Mouse (Mus musculus): ENCODE data around the gene Aaed1. TPM values are rescaled to one million over a fixed set of nuclear protein-coding genes. Genes with fewer than 3 reads are reported as not detected.

Gene Aaed1
- polyA plus RNA-seq, 1 experiment from 2014 or later, result 51.9 TPM

- Histone ChIP-seq H3K27ac (ENCODE audit: low read depth) (no peak overlapping the region), H3K27me3 (ENCODE audit: insufficient read depth, low read length) (no peaks in the 10 kb centered on the region), H3K36me3 (ENCODE audit: insufficient read depth) (no peaks in the 10 kb centered on the region), H3K4me1 (ENCODE audit: insufficient read depth) (no peaks in the 10 kb centered on the region), H3K9ac (no peak overlapping the region), H3K4me3 (ENCODE audit: low read depth, low read length) (no peak overlapping the region), H3K4me2 (no peak overlapping the region), H3K9me3 (ENCODE audit: low read depth, low read length) (no peaks in the 10 kb centered on the region)
- DNase-seq, result no peak
- no peak for TF ChIP-seq CTCF (IDR thresholded peaks at IDR 0.05; ENCODE audit: low read depth)
- WGBS, result 67% methylated on average over 4 of the region's 4 CpGs
- ATAC-seq (ENCODE audit: insufficient read depth), result no peak
These were observed 85.8 kb downstream of the Aaed1 start for GRCm38 (mm10) chr13:64226725-64227124.

- no peak for ATAC-seq (ENCODE audit: insufficient read depth)
- no peak overlapping the region for H3K27ac ChIP-seq (ENCODE audit: low read depth)
- no peaks in the 10 kb centered on the region for H3K4me1 ChIP-seq (ENCODE audit: insufficient read depth)
- H3K27me3 ChIP-seq (ENCODE audit: insufficient read depth, low read length), result no peaks in the 10 kb centered on the region
- no peak overlapping the region for H3K4me2 ChIP-seq
- H3K9me3 ChIP-seq (ENCODE audit: low read depth, low read length), result no peaks in the 10 kb centered on the region
- no peak overlapping the region for H3K9ac ChIP-seq
- DNase-seq, result no peak
- H3K36me3 ChIP-seq (ENCODE audit: insufficient read depth), result no peaks in the 10 kb centered on the region
- TF ChIP-seq CTCF (IDR thresholded peaks at IDR 0.05; ENCODE audit: low read depth), result no peak
- 48% methylated on average over 3 of the region's 3 CpGs for WGBS
- no peak overlapping the region for H3K4me3 ChIP-seq (ENCODE audit: low read depth, low read length)
These were observed 86.8 kb downstream of the Aaed1 start for GRCm38 (mm10) chr13:64225738-64226137.

Other genes with a start within 250 kb of the Aaed1 start
- not detected in 2 replicates for gene Hsd17b3, start 223.5 kb downstream of the Aaed1 start, polyA plus RNA-seq (2014; fragmentation: Nextera tagmentation; extraction: Ambion mirVana)
- 4.4 and 4.7 TPM in 2 replicates for gene Slc35d2, start 183.3 kb downstream of the Aaed1 start, polyA plus RNA-seq (2014; fragmentation: Nextera tagmentation; extraction: Ambion mirVana)
- gene Zfp367, start 159.5 kb downstream of the Aaed1 start, polyA plus RNA-seq (2014; fragmentation: Nextera tagmentation; extraction: Ambion mirVana), result 29.5 and 33.6 TPM in 2 replicates
- gene Habp4, start 150.9 kb downstream of the Aaed1 start, polyA plus RNA-seq (2014; fragmentation: Nextera tagmentation; extraction: Ambion mirVana), result 28.5 and 30.1 TPM in 2 replicates
- gene Cdc14b, start 37.4 kb downstream of the Aaed1 start, polyA plus RNA-seq (2014; fragmentation: Nextera tagmentation; extraction: Ambion mirVana), result 17.1 and 20.3 TPM in 2 replicates
- gene Ctsl, start 58.2 kb upstream of the Aaed1 start, polyA plus RNA-seq (2014; fragmentation: Nextera tagmentation; extraction: Ambion mirVana), result 130 and 141 TPM in 2 replicates
- gene Cdk20, start 119.6 kb upstream of the Aaed1 start, polyA plus RNA-seq (2014; fragmentation: Nextera tagmentation; extraction: Ambion mirVana), result 8.1 and 10.5 TPM in 2 replicates
- not detected in 2 replicates for gene Fam240b, start 185.1 kb upstream of the Aaed1 start, polyA plus RNA-seq (2014; fragmentation: Nextera tagmentation; extraction: Ambion mirVana)

All from lung, embryonic 14.5 days (tissue).